Mouse (Mus musculus) erythroblast, embryonic 14.5 days (primary cell): Measurements from ENCODE around the gene Casp3. TPM values are rescaled to one million over a fixed set of nuclear protein-coding genes. Genes with fewer than 3 reads are reported as not detected.

Source experiments
- H3K27me3 ChIP-seq: 2 replicates; pipeline ENCODE4 v1.6.1; 2012; ENCODE audit warnings: inconsistent platforms; ENCODE audit not compliant: control insufficient read depth
- H3K36me3 ChIP-seq: 2 replicates; pipeline ENCODE4 v1.6.1; 2012; ENCODE audit warnings: mild to moderate bottlenecking, inconsistent platforms; ENCODE audit not compliant: control insufficient read depth
- H3K4me1 ChIP-seq: 2 replicates; pipeline ENCODE4 v1.6.1; 2012; ENCODE audit warnings: inconsistent platforms; ENCODE audit not compliant: control insufficient read depth
- H3K4me3 ChIP-seq: replicated peaks from 2 replicates; pipeline ENCODE3; 2012; ENCODE audit warnings: moderate library complexity, mild to moderate bottlenecking, inconsistent platforms
- H3K9me3 ChIP-seq: 2 replicates; pipeline ENCODE4 v1.6.1; 2012; ENCODE audit warnings: low read length, inconsistent platforms, mixed read lengths; ENCODE audit not compliant: control insufficient read depth
- GATA1 ChIP-seq: IDR thresholded peaks from 2 replicates; pipeline ENCODE4 v1.6.1; 2012; ENCODE audit warnings: low read length, inconsistent platforms, mixed read lengths
- TAL1 ChIP-seq: IDR thresholded peaks from 3 replicates; pipeline ENCODE4 v1.6.1; 2012; ENCODE audit warnings: low read length, inconsistent platforms, mixed read lengths
- polyA plus RNA-seq: library from polyadenylated mRNA; stranded (reverse); fragments of >175 nt; gene quantifications from 2 replicates; pipeline ENCODE4 v1.2.3, GENCODE M21; 2012

Casp3 gene
- polyA plus RNA-seq, 1 experiment = 0.17 TPM

GRCm38 (mm10) chr8:46599314-46599904 lies 17.7 kb upstream of the Casp3 start:
- H3K27me3 ChIP-seq = no peaks in the 10 kb centered on the region
- H3K36me3 ChIP-seq = peaks cover 84% of the 10 kb centered on the region
- peaks cover 33% of the 10 kb centered on the region for H3K4me1 ChIP-seq
- TF ChIP-seq TAL1 = no peak
- TF ChIP-seq GATA1 = no peak
- no peak overlapping the region for H3K4me3 ChIP-seq
- no peaks in the 10 kb centered on the region for H3K9me3 ChIP-seq

DNA sequence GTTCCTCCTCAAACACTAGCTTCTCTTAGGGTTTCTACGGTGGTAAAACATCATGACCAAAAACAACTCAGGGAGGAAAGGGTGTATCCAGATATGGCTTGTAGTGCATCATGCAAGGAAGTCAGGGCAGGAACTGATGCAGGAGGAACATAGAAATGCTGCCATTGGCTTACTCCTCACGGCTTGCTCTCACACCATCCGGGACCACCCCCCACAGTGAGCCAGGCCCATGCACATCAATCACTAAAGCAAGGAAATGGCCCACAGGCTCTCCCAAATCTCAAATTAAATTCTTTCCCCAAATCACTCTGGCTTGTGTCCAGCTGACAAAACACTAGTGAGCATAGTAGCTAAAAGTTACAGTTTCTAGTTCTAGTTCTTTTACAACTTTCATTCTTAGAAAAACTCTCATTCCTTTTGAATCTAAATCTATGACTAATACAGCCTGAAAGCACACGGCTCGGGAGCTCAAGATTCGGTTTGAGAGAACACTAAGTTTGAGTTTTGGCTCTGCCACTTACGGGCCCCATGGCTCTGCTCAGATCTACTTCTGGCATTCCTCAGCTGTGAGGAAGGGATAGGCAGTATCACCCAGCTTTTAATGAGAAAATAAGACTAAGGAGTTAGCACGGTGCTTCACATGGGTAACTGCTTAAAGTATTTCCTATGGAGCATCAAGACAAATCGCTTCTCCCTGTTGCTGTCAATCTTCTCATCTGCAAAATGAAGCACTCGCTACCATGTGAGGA lies 16.0 kb upstream of the Casp3 start:
- Histone ChIP-seq H3K4me3 (no peak overlapping the region), H3K9me3 (no peaks in the 10 kb centered on the region), H3K36me3 (peaks cover 86% of the 10 kb centered on the region), H3K27me3 (no peaks in the 10 kb centered on the region), H3K4me1 (peaks cover 33% of the 10 kb centered on the region)
- TF ChIP-seq TAL1 (no peak), GATA1 (no peak)

GRCm38 (mm10) chr8:46603587-46603986 lies 13.5 kb upstream of the Casp3 start:
- Histone ChIP-seq H3K36me3 (peaks cover 84% of the 10 kb centered on the region), H3K27me3 (no peaks in the 10 kb centered on the region), H3K9me3 (no peaks in the 10 kb centered on the region), H3K4me1 (peaks cover 14% of the 10 kb centered on the region), H3K4me3 (no peak overlapping the region)
- TF ChIP-seq TAL1 = no peak
- TF ChIP-seq GATA1 = no peak

DNA sequence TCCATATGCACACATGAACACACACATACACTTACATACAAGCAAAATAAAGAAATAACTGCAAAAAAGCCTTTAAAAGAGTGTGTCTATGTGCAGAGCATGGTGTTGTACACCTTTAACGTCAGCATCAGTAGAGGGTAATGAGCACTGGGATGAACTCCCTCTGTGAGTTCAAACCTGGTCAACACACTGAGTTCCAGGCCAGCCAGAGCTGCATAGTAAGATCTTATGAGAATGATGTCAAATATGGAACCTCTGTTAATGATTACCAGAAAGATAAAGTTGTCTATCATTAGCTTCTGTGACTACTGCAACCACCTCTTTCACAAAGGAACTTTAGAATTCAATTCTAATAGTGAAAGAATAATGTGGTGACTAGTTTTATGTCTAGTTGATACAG lies 10.2 kb upstream of the Casp3 start:
- H3K4me3 ChIP-seq = no peak overlapping the region
- H3K9me3 ChIP-seq = no peaks in the 10 kb centered on the region
- peaks cover 86% of the 10 kb centered on the region for H3K36me3 ChIP-seq
- no peaks in the 10 kb centered on the region for H3K27me3 ChIP-seq
- TF ChIP-seq GATA1 = no peak
- TF ChIP-seq TAL1 = no peak
- H3K4me1 ChIP-seq = peaks cover 3% of the 10 kb centered on the region; the same call in 1 of the 2 replicates

- no peak for TF ChIP-seq GATA1
- no peak for TF ChIP-seq TAL1
- peaks cover 67% of the 10 kb centered on the region for H3K36me3 ChIP-seq
- H3K4me3 ChIP-seq = no peak overlapping the region
- H3K4me1 ChIP-seq = peaks cover 29% of the 10 kb centered on the region
- no peaks in the 10 kb centered on the region for H3K27me3 ChIP-seq
- no peaks in the 10 kb centered on the region for H3K9me3 ChIP-seq
These were observed 5.5 kb upstream of the Casp3 start for GRCm38 (mm10) chr8:46611557-46611956.

GRCm38 (mm10) chr8:46612913-46613312 lies 4.2 kb upstream of the Casp3 start:
- H3K36me3 ChIP-seq = peaks cover 55% of the 10 kb centered on the region
- no peak overlapping the region for H3K4me3 ChIP-seq
- peaks cover 39% of the 10 kb centered on the region for H3K4me1 ChIP-seq
- no peaks in the 10 kb centered on the region for H3K27me3 ChIP-seq
- TF ChIP-seq TAL1 (no peak), GATA1 (no peak)
- no peaks in the 10 kb centered on the region for H3K9me3 ChIP-seq

DNA sequence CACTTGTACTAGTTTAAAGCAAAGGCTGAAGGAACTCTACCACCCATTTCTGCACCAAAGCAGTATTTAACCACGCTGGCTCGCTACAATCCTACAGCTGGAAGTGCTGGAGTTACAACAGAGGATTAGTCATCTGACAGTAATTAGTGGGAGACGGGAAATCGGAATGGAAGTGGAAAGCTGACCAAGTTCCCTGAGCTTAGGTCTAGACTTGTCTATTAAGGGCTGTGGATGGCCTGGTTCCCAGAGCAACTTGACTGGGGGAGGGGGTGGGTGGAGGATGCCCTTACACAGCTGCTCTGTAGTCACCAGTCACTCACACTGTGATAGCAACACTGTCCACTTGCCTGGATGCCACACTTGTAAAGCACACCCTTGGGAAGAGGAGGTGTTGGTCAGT lies 3.7 kb upstream of the Casp3 start:
- Histone ChIP-seq H3K4me3 (no peak overlapping the region), H3K36me3 (peaks cover 51% of the 10 kb centered on the region)
- TF ChIP-seq GATA1 = no peak
- TF ChIP-seq TAL1 = no peak

GRCm38 (mm10) chr8:46615936-46616335 lies 1.2 kb upstream of the Casp3 start:
- peaks cover 62% of the 10 kb centered on the region for H3K4me1 ChIP-seq
- H3K4me3 ChIP-seq = peak overlapping the region; percentile 92
- H3K27me3 ChIP-seq = no peaks in the 10 kb centered on the region
- peaks cover 26% of the 10 kb centered on the region for H3K36me3 ChIP-seq
- no peak for TF ChIP-seq TAL1
- no peak for TF ChIP-seq GATA1
- no peaks in the 10 kb centered on the region for H3K9me3 ChIP-seq

More for the DNA sequence above, 3.7 kb upstream of the Casp3 start:
- Histone ChIP-seq H3K9me3 (no peaks in the 10 kb centered on the region), H3K4me1 (peaks cover 44% of the 10 kb centered on the region), H3K27me3 (no peaks in the 10 kb centered on the region)

- Histone ChIP-seq H3K9me3 (no peaks in the 10 kb centered on the region), H3K4me1 (peaks cover 57% of the 10 kb centered on the region), H3K27me3 (no peaks in the 10 kb centered on the region), H3K36me3 (peaks cover 18% of the 10 kb centered on the region), H3K4me3 (peak overlapping the region; percentile 92)
- no peak for TF ChIP-seq TAL1
- TF ChIP-seq GATA1 = no peak
These were observed 864 bp downstream of the Casp3 start for GRCm38 (mm10) chr8:46617690-46618620.
